Mouse (Mus musculus): ENCODE measurements around the gene Ano2.
A peak's percentile ranks its signal among the peaks of the same experiment; 100 is the strongest.

The Ano2 gene

GRCm38 (mm10) chr6:125747322-125747930 is 57.2 kb downstream of the Ano2 start:
- DNase-seq, result no peak

- DNase-seq, result no peak
Observed at GRCm38 (mm10) chr6:125748646-125749045, 58.4 kb downstream of the Ano2 start.

GRCm38 (mm10) chr6:125762851-125763519 is 72.8 kb downstream of the Ano2 start:
- no peak for DNase-seq

- no peak for DNase-seq
Observed at GRCm38 (mm10) chr6:125773256-125773655, 83.0 kb downstream of the Ano2 start.

GRCm38 (mm10) chr6:125776291-125776690 is 86.1 kb downstream of the Ano2 start:
- no peak for DNase-seq

- no peak for DNase-seq
Observed at GRCm38 (mm10) chr6:125802954-125803353, 112.7 kb downstream of the Ano2 start.

GRCm38 (mm10) chr6:125803364-125804011 is 113.3 kb downstream of the Ano2 start:
- no peak for DNase-seq

GRCm38 (mm10) chr6:125808996-125809649 is 118.9 kb downstream of the Ano2 start:
- no peak for DNase-seq

GRCm38 (mm10) chr6:125811395-125811794 is 121.2 kb downstream of the Ano2 start:
- no peak for DNase-seq

- no peak for DNase-seq
Observed at GRCm38 (mm10) chr6:125838121-125838520, 147.9 kb downstream of the Ano2 start.

- DNase-seq, result no peak
Observed at GRCm38 (mm10) chr6:125841284-125841683, 151.1 kb downstream of the Ano2 start.

GRCm38 (mm10) chr6:125851196-125851595 is 161.0 kb downstream of the Ano2 start:
- DNase-seq, result no peak

- DNase-seq, result no peak
Observed at GRCm38 (mm10) chr6:125858294-125858693, 168.1 kb downstream of the Ano2 start.

- DNase-seq, result peak; percentile 16
Observed at GRCm38 (mm10) chr6:125868516-125868915, 178.3 kb downstream of the Ano2 start.

GRCm38 (mm10) chr6:125871482-125871881 is 181.3 kb downstream of the Ano2 start:
- DNase-seq, result no peak

GRCm38 (mm10) chr6:125874742-125875141 is 184.5 kb downstream of the Ano2 start:
- DNase-seq, result no peak

- DNase-seq, result no peak
Observed at GRCm38 (mm10) chr6:125876884-125877283, 186.7 kb downstream of the Ano2 start.

GRCm38 (mm10) chr6:125878671-125879070 is 188.5 kb downstream of the Ano2 start:
- DNase-seq, result no peak

GRCm38 (mm10) chr6:125879306-125879705 is 189.1 kb downstream of the Ano2 start:
- DNase-seq, result no peak

- no peak for DNase-seq
Observed at GRCm38 (mm10) chr6:125888596-125888995, 198.4 kb downstream of the Ano2 start.

GRCm38 (mm10) chr6:125894340-125894739 is 204.1 kb downstream of the Ano2 start:
- DNase-seq, result no peak

- DNase-seq, result no peak
Observed at GRCm38 (mm10) chr6:125914446-125914845, 224.2 kb downstream of the Ano2 start.

- DNase-seq, result peak; percentile 20
Observed at GRCm38 (mm10) chr6:125922746-125923145, 232.5 kb downstream of the Ano2 start.

GRCm38 (mm10) chr6:125924979-125925378 is 234.8 kb downstream of the Ano2 start:
- no peak for DNase-seq
